Mouse (Mus musculus): ENCODE data around the gene Ceacam2. TPM values are rescaled to one million over a fixed set of nuclear protein-coding genes. Genes with fewer than 3 reads are reported as not detected.
"Not testable (repeated sequence)": the region's sequence is repeated elsewhere in the genome, so short reads cannot be mapped to it uniquely, and the experiment has no call there.

Gene Ceacam2
- total and polyA plus RNA-seq, 2 experiments from 2014 or later = not detected

GRCm38 (mm10) chr7:25509925-25510324, 29.7 kb downstream of the Ceacam2 start:
- DNase-seq (no peak), ATAC-seq (no peak)
- no peak overlapping the region for H3K27ac ChIP-seq (ENCODE audit: low read depth, low read length)
- H3K36me3 ChIP-seq (ENCODE audit: insufficient read depth) = no peaks in the 10 kb centered on the region
- no peak overlapping the region for H3K9ac ChIP-seq
- H3K27me3 ChIP-seq (ENCODE audit: insufficient read depth, low read length) = no peaks in the 10 kb centered on the region
- 70% methylated on average over 3 of the region's 3 CpGs for WGBS
- H3K4me1 ChIP-seq (ENCODE audit: insufficient read depth) = no peaks in the 10 kb centered on the region
- TF ChIP-seq CTCF (IDR thresholded peaks at IDR 0.05; ENCODE audit: low read depth) = no peak
- no peak overlapping the region for H3K4me3 ChIP-seq (ENCODE audit: low read depth, low read length)
- no peak overlapping the region for H3K4me2 ChIP-seq (ENCODE audit: low read depth)
- H3K9me3 ChIP-seq (ENCODE audit: low read length) = no peaks in the 10 kb centered on the region

GRCm38 (mm10) chr7:25494649-25495048, 45.0 kb downstream of the Ceacam2 start:
- H3K9ac ChIP-seq = no peak overlapping the region
- 78% methylated on average over 1 of the region's 1 CpGs for WGBS
- no peaks in the 10 kb centered on the region for H3K27me3 ChIP-seq (ENCODE audit: insufficient read depth, low read length)
- no peak for DNase-seq
- no peak for TF ChIP-seq CTCF (IDR thresholded peaks at IDR 0.05; ENCODE audit: low read depth)
- no peak overlapping the region for H3K4me3 ChIP-seq (ENCODE audit: low read depth, low read length)
- no peak for ATAC-seq
- H3K36me3 ChIP-seq (ENCODE audit: insufficient read depth) = no peaks in the 10 kb centered on the region
- no peak overlapping the region for H3K27ac ChIP-seq (ENCODE audit: low read depth, low read length)
- H3K9me3 ChIP-seq (ENCODE audit: low read length) = no peaks in the 10 kb centered on the region
- H3K4me2 ChIP-seq (ENCODE audit: low read depth) = no peak overlapping the region
- no peaks in the 10 kb centered on the region for H3K4me1 ChIP-seq (ENCODE audit: insufficient read depth)

GRCm38 (mm10) chr7:25490698-25491097, 49.0 kb downstream of the Ceacam2 start:
- H3K4me3 ChIP-seq (ENCODE audit: low read depth, low read length); H3K4me2 ChIP-seq (ENCODE audit: low read depth); H3K9ac ChIP-seq; H3K9me3 ChIP-seq (ENCODE audit: low read length); DNase-seq; H3K4me1 ChIP-seq (ENCODE audit: insufficient read depth); H3K27me3 ChIP-seq (ENCODE audit: insufficient read depth, low read length); H3K27ac ChIP-seq (ENCODE audit: low read depth, low read length); ATAC-seq; H3K36me3 ChIP-seq (ENCODE audit: insufficient read depth): not testable (repeated sequence)
- WGBS = no CpG with 5 or more reads among the region's 1 CpGs

GRCm38 (mm10) chr7:25489382-25489781, 50.3 kb downstream of the Ceacam2 start:
- not testable (repeated sequence) for H3K36me3 ChIP-seq (ENCODE audit: insufficient read depth)
- 90% methylated on average over 3 of the region's 3 CpGs for WGBS

GRCm38 (mm10) chr7:25486186-25486585, 53.5 kb downstream of the Ceacam2 start:
- peak; percentile 42 for TF ChIP-seq CTCF (IDR thresholded peaks at IDR 0.05; ENCODE audit: low read depth)
- H3K27ac ChIP-seq (ENCODE audit: low read depth, low read length) = no peak overlapping the region
- ATAC-seq = no peak
- no peak overlapping the region for H3K4me2 ChIP-seq (ENCODE audit: low read depth)
- no peak overlapping the region for H3K9ac ChIP-seq
- 17% methylated on average over 1 of the region's 1 CpGs for WGBS
- H3K4me3 ChIP-seq (ENCODE audit: low read depth, low read length) = no peak overlapping the region
- no peaks in the 10 kb centered on the region for H3K36me3 ChIP-seq (ENCODE audit: insufficient read depth)
- no peak for DNase-seq
- no peaks in the 10 kb centered on the region for H3K27me3 ChIP-seq (ENCODE audit: insufficient read depth, low read length)
- H3K4me1 ChIP-seq (ENCODE audit: insufficient read depth) = no peaks in the 10 kb centered on the region
- no peaks in the 10 kb centered on the region for H3K9me3 ChIP-seq (ENCODE audit: low read length)

More at GRCm38 (mm10) chr7:25489382-25489781, 50.3 kb downstream of the Ceacam2 start:
- H3K27ac ChIP-seq (ENCODE audit: low read depth, low read length); H3K4me3 ChIP-seq (ENCODE audit: low read depth, low read length); H3K9ac ChIP-seq; DNase-seq; H3K4me1 ChIP-seq (ENCODE audit: insufficient read depth); H3K9me3 ChIP-seq (ENCODE audit: low read length); H3K4me2 ChIP-seq (ENCODE audit: low read depth); ATAC-seq; H3K27me3 ChIP-seq (ENCODE audit: insufficient read depth, low read length): not testable (repeated sequence)

- Histone ChIP-seq H3K9ac (no peak overlapping the region), H3K36me3 (ENCODE audit: insufficient read depth) (no peaks in the 10 kb centered on the region), H3K4me2 (ENCODE audit: low read depth) (no peak overlapping the region), H3K4me3 (ENCODE audit: low read depth, low read length) (no peak overlapping the region), H3K27ac (ENCODE audit: low read depth, low read length) (no peak overlapping the region), H3K9me3 (ENCODE audit: low read length) (no peaks in the 10 kb centered on the region), H3K27me3 (ENCODE audit: insufficient read depth, low read length) (no peaks in the 10 kb centered on the region), H3K4me1 (ENCODE audit: insufficient read depth) (no peaks in the 10 kb centered on the region)
- WGBS = 67% methylated on average over 5 of the region's 5 CpGs
- no peak for TF ChIP-seq CTCF (IDR thresholded peaks at IDR 0.05; ENCODE audit: low read depth)
- ATAC-seq = no peak
- no peak for DNase-seq
These were observed 54.6 kb downstream of the Ceacam2 start for GRCm38 (mm10) chr7:25485061-25485460.

- no peaks in the 10 kb centered on the region for H3K36me3 ChIP-seq (ENCODE audit: insufficient read depth)
- no peak overlapping the region for H3K4me2 ChIP-seq (ENCODE audit: low read depth)
- H3K27me3 ChIP-seq (ENCODE audit: insufficient read depth, low read length) = no peaks in the 10 kb centered on the region
- no peak for ATAC-seq
- DNase-seq = no peak
- TF ChIP-seq CTCF (IDR thresholded peaks at IDR 0.05; ENCODE audit: low read depth) = no peak
- 79% methylated on average over 8 of the region's 8 CpGs for WGBS
- H3K4me1 ChIP-seq (ENCODE audit: insufficient read depth) = no peaks in the 10 kb centered on the region
- H3K27ac ChIP-seq (ENCODE audit: low read depth, low read length) = no peak overlapping the region
- no peak overlapping the region for H3K4me3 ChIP-seq (ENCODE audit: low read depth, low read length)
- H3K9me3 ChIP-seq (ENCODE audit: low read length) = no peaks in the 10 kb centered on the region
- H3K9ac ChIP-seq = no peak overlapping the region
These were observed 56.4 kb downstream of the Ceacam2 start for GRCm38 (mm10) chr7:25483133-25483735.

- not testable (repeated sequence) for H3K27me3 ChIP-seq (ENCODE audit: insufficient read depth, low read length); H3K27ac ChIP-seq (ENCODE audit: low read depth, low read length); DNase-seq; H3K9me3 ChIP-seq (ENCODE audit: low read length); H3K4me1 ChIP-seq (ENCODE audit: insufficient read depth); H3K4me3 ChIP-seq (ENCODE audit: low read depth, low read length); H3K9ac ChIP-seq; ATAC-seq; H3K36me3 ChIP-seq (ENCODE audit: insufficient read depth); H3K4me2 ChIP-seq (ENCODE audit: low read depth)
- WGBS = 66% methylated on average over 8 of the region's 8 CpGs
These were observed 58.9 kb downstream of the Ceacam2 start for GRCm38 (mm10) chr7:25480791-25481190.

Measured in forebrain, postnatal 0 days (tissue).